Mouse (Mus musculus) frontal cortex, postnatal 14 days (tissue): ENCODE data around the gene Dnttip2.

Source experiments
- DNase-seq, 2 experiments: peaks; one replicate each; pipeline ENCODE4 v3.0.0; 2022; ENCODE audit warnings: low spot score in 2 of 2

Dnttip2 gene

DNA sequence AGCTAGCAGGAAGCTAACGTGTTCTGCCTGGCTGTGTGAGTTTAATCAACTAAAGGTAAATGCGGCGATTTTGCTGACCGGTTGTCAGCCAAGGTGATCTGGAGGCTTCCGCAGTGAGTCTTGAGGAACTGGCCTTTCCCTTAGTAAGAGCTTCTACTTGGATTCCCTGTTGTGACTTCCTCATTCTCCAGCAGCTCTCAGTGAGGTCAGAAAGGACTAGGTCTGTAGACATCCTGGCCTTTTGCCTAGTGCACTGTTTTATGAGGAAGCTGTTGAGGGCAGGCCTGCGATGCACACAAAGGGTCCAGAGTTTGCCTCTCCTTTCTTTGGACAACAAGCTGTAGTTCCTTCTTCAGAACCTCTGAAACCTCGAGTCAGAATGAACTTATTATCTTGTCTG, 16.5 kb downstream of the Dnttip2 start:
- DNase-seq, result no peak

DNA sequence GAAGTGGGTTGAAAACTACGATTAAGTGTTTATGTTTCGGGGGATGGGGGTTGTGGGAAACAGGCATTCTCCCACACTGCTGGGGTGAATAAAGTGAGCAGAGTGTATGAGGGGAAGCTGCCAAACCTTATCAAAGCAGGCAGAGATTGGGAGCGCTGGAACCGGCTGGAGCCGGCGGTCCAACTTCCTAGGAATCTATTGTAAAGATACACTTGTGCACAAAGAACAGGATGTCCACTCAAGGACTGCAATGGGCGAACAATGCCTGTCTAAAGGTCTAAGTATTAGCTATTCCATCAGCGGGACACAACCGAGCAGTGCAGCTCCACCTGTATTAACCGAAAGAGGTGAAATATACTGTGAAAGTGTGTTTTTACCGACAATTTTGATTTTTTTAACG, 17.6 kb downstream of the Dnttip2 start:
- DNase-seq, result no peak

DNA sequence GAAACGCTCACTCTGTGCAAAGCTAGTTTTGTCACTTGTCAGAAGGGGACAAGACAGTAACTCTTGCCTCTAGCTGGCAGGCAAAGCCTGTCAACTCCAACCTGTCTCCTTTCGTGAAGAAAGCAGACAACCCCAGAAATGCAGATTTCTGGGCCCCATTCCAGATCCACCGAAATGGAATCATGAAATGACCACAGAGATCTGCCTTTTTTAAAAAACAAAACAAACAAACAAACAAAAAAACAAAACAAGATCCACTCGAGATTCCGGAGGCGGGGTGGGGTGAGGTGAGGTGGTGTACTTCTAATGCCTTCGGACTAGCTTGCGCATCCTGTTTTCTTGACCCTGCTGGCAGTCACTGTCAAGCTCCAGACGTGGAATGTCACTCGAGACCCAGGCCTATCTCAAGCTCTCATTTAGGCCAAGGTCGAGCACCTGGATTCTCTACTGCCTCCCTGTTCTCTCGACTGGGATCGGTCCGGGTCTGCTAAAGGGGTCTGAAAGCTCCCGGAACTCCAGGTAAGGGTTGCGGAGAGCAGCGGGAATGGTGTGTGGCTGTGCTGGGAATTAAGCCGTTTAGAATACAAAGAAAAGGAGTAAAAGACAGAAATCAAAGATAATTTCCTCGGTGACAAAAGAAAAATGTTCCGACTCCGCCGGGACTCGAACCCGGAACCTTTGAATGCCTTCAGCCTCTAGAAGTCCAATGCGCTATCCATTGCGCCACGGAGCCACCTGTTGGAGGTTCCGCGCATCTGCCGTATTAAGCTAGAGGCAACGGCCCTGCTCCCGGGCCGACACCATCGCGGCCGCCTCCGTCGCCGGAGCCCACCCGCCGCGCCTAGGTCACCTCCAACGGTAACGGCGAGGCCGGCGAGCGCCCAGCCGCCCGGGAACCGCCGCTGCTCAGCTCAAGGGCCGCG, 18.4 kb downstream of the Dnttip2 start:
- peak; percentile 85 to 87 for DNase-seq

DNA sequence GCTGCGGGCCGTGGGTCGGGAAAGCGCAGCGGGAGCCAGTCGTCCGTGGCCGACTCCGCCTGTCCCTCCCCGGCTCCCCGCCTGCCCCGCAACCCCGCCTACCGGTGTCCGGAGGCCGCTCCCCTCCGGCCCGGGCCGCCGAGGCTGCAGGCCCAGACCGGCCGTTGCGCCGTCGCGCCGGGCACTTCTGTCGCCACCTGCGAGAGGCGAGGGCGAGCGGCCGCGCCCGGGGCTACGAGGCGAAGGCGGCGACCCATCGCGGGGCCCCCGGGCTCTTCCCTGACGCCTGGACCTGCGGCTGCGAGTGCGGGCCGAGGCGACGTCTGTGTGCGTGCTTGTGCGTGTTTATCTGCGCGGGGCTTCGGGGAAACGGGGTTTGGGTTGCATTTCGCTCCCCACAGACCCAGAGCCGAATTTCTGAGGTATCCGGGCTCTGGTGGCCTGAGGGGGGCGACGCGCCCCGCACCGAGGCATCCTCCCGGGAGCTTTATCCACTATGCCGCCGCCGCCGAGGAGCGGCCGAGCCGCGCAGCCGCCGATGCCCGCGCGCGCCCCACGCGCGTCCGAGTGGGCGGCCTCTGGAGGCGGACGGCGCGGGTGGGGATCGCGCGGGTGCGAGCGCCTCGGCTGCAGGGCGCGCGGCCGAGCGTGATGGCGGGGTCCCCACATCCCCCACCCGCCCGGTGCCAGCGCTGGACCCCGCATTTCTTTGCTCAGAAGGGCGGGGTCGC, 19.2 kb downstream of the Dnttip2 start:
- peak in 1 of 2 experiments; percentile 38 for DNase-seq

DNA sequence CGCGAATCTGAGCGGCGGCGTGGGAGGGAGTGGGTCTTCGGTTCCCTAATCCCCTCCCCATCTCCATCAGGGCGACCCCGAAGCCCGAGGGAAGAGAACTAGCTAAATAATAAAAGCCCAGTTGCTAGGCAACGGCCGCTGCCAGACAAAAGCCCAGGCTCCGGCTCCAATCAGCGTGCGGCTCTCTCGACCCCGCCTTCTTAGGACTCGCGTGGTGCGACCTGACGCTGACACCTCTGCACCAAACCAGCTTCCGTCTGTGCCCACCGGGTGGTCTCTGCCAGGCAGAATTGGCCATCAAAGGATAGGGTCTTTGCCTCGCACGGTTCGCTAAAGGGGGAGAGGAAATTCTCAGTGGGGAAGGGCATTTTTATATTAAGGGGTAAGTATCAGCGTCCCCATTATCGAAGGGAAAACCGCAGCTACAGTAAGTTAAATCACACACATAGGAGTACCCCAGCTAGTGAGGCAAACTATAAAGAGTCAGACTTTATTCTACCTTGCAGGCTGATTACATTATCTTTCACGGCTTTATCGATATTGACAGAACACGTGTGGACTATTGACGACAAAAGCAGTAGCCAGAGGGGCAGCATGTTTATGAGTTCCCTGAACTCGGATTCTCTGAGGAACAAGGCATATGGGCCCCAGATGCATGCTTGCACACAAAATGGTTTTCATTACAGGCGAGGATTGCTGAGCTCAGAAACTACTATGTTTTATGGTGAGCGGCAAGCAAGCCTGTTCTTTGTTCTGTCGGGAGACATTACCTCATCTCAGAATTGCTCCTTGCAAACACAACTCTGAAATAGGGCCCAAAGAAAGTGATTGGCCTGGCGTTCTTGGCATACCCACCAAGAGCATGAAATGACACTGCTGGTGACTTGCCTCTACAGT, 20.0 kb downstream of the Dnttip2 start, which contains the start of gene Bcar3:
Bcar3 (plus strand) TSS at position 183 of the 897 bp plus-strand sequence.
- DNase-seq, result peak; percentile 90 to 92

DNA sequence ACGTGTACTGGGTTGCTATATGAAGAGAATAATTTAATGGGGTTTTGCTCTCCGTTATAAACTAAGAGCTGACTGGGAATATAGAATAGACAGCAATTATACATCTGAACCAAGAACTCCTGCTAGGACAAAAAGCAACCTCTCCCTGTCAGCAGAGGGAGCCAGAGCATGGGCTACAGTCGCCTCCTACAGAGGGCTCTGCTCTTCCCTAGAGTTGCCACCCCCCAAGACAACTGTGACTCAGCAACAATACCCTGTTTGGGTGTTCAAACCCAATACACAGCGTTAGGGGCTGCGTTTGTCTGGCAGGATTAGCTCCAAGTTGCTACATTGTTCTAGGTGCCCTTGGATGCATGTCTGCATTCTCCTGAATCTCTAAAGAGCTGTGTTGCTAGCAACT, 21.3 kb downstream of the Dnttip2 start:
- DNase-seq, result peak in 1 of 2 experiments; percentile 47

DNA sequence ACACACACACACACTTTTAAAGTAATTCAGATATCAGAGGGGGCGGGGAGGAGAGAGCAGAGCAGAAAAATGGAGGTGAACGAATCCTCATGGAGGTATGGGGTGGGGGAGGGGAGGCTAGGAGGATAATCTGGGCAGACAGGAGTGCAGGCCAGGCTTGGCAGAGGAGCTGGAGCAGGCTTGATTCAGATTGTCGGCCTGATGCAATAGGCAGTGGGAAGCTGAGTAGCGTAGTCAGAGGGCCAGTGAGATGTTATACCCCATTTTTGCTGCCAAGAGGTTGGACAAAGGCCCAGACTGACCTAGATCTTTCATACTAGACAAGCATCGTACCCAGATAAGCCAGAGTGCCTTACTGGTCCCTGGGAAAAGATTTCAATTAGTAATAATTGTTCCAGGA, 22.8 kb downstream of the Dnttip2 start:
- no peak for DNase-seq

DNA sequence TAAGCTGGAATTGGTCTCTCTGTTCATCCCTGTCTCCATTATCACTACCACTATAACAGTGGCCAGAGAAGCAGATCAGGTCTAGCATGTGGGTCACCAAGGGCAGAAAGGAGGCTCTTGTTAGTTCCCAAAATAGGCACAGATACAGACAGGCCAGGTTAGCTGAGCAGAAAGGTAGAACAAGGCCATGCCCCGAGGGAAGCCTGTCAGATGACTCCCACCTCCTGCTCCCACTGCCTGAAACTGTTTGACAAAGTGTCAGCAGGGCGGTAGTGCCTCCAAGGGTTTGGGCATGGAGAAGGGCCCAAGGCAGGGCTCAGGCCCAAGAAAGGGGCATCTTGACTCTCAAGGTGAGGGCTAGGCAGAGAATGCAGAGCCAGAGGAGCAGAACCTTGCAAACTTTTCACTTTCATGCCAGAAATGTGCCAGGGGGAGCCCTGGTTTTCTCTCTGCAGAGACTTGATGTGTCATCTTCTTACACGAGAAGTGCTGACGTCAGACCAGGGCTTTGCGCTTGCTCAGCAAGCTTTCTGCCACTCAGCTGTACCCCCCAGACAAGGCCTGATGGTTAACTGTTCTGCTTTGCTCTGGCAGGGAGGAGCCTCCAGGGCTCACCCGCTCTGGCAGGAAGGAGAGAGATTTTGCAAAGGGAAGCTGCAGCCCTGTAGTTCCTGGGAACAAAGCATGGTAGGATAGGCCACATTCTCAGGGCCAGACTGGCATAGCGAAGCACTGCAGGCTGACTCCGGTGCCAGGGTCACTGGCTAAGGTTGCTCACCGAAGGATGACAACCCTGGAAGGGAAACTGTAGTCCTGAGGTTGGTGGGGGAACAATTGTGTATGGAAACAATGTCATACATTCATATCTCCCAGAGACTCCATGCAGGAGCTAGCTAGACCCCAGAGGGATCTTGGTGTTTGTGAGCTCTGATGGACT, 27.1 kb downstream of the Dnttip2 start:
- DNase-seq, result peak; percentile 65 to 80

DNA sequence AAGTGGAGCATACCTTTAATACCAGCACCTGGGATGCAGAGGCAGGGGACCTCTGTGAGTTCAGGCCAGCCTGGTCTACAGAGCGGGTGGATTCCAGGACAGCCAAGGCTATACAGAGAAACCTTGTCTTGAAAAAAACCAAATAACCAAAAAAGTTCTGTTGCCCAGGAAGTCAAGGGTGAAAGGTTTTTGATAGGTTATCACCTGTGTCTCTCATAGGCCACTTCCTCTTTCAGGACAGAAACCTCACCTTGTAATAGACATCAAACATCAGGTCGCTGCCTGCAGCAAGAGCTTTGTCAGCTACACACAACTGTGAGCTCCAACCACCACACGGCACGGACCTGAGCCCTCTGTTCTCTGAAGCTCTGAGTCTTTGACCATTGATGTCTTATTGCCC, 30.4 kb downstream of the Dnttip2 start:
- no peak for DNase-seq

DNA sequence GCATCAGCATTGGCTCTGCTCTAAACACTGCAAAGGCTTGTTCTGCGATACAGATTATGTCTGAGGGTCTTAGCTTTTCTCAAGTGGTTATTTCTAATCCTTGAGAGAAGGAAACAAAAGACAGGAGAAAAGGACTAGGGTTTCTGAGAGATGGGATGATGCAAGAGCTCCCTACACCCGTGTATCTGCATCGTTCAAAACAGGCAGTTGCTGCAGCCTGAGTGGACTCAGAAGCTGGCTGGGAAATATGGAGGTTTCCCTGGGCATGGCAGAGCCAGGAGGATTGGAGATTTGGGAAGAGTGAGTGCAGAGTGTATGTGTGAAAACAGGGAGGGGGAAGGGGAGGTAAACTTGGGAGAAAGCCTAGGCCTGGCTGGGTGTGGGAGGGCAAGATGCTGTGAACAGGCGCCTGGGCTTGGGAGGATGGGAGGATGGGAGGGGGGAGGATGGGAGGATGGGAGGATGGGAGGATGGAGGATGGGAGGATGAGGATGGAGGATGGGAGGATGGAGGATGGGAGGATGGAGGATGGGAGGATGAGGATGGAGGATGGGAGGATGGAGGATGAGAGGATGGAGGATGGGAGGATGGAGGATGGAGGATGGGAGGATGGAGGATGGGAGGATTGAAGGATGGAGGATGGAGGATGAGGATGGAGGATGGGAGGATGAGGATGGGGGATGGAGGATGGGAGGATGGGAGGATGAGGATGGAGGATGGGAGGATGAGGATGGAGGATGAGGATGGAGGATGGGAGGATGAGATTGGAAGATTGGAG, 33.9 kb downstream of the Dnttip2 start:
- no peak for DNase-seq

DNA sequence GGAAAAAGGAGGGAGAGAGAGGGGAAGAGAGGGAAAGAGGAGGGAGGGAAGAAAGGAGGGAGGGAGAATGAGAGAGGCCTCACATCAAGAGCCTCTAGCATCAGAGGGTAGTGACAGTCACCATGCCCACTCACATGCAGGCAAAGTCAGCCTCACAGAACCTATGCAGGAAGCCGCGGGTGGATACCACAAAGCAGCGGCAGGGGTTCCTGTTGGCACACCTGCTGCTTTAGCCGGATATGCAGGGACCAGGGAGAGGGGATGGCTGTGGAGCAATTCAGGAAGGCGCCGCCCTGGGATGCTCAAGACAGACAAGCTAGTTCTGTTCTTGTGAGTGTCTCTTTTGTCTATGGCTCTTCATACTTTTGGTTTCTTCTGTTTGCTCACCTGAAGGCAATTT, 34.8 kb downstream of the Dnttip2 start:
- no peak for DNase-seq

DNA sequence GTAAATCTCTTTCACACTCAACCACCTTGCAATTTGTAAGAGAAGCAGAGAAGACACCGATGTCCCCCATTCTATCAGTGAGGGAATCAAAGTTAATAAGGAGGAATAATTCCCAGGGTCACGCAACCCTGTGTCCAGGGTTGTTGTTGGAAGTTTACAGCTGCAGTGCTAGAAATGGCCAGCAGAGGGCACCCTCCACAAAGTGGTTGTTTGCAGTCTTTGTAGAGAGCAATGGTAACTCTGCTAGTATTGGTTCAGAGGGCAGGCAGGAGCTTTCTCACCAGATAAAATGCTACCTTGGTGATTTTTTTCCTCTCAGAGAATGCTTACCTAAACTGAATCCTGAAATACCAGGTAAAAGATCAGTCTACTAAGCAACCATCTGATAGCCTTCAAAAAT, 37.9 kb downstream of the Dnttip2 start:
- peak; percentile 44 to 86 for DNase-seq

DNA sequence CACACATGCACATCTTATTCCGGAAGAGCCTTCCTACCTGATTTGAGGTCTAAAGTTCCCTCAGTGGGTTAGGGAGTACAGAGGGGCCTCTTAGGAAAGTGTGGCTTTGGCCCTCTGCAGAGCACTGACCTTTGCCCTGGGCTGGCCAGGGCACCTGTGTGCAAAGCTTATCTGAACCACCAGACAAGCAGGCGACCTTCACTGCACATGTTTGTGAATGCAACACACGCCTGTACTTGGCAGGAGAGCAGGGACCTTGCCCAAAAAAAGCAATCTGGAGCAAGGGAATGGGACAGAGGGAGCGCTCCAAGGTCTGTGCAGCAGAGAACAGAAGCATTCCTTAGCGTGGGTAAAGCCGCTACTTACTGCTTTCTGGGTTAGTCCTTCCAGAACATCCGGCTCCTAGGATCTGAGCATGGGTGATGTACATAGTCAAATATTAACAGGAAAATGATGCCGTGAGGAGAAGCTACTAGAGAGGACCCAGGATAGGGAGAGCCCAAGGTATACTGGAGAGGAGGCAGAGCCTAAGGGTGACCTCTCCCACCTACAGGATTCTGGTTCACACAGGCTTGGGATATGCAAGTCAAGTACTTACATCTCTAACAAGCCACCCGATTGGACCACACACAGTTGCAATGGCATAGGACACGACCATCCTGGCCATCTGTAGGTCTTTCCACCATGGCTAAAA, 38.9 kb downstream of the Dnttip2 start:
- no peak for DNase-seq

DNA sequence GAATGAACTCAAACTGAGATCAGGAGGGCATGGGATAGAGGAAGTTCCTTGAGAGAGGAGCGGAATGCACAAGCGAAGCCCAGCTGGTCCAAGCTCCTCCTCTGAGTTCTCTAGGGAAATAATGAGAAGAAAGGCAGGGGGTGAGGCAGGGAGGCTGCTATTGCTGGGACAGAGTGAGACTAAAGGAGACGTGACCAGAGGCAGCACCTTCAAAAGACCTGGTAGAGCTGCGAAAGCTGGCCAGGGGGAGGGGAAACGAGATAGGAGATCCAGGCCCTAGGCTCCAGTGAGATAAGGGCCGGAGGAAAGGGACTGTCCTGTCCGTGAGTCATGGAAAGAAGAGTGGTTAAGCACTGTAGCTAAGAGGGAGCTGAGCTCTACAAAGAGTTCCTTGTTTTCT, 39.7 kb downstream of the Dnttip2 start:
- no peak for DNase-seq

DNA sequence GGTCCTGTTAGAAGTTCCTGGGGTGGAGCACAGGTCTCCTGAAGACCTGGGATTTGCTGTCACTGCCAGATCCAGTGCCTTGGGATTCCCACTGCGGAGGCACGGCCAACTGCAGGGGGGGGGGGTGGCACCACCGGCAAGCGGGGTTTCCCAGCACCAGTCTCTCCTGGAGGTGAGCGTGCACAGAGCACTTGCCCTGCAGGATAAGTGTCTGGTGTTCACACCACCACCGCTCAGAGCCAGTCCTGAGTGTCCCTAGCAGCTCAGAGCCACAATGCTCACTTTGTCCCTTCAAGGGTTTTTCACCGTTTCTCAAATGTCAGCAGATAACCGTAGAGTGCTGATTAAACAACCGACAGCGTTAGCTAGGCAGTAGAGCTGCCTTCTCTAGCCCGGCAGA, 42.4 kb downstream of the Dnttip2 start:
- DNase-seq, result no peak

DNA sequence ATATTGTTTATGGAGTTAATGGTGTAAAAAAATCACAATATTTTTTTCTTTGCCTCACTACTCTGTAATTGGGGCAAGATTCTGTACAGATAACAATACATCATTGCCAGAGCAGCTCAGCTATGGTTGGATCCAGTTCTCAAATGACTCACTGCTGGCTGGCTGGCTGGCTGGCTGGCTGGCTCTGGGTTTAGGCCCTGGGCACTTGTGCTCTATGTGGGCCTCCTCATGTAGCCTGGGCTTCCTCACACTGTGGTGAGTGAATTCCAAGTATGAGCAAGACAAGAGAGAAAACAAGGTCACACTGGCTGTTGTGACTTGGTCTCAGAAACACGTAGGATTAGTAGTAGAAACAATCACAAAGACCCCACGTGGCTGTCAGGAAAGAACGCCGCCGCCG, 43.2 kb downstream of the Dnttip2 start:
- no peak for DNase-seq

DNA sequence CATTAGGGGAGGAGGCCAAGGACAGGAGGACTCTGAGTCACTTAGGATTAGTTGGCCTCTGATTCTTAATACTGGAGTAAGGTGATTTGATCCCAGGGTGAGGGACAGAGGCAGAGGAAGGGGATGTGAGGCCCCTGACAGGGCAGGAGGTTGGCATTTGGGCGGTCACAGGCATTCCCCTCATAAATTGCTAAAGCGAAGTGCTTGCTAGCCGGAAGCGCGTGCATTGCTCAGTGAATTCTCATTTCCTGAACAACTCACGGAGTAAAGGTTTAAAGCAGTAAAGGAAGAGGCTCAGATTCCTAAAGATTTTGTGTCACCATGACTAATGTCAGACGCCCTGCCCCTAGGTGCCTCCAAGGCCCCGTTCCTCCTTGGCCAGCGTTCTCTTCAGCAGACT, 48.0 kb downstream of the Dnttip2 start:
- DNase-seq, result no peak

DNA sequence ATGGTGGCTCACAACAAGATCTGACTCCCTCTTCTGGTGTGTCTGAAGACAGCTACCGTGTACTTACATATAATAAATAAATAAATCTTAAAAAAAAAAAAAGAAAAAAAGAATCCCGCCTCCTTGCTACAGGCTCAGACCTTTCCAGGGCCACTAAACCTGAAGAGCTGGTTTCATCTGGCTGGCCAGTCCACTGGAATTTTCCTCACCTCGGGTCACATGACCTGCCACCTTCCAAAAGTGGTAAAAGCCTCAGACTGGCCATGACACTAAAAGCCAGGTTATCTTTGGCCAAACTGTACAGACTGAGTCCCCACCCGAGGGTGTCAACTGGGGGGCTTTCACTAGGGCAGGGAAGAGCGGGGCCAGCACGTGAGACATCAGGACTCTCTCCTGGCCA, 49.7 kb downstream of the Dnttip2 start:
- DNase-seq, result no peak

DNA sequence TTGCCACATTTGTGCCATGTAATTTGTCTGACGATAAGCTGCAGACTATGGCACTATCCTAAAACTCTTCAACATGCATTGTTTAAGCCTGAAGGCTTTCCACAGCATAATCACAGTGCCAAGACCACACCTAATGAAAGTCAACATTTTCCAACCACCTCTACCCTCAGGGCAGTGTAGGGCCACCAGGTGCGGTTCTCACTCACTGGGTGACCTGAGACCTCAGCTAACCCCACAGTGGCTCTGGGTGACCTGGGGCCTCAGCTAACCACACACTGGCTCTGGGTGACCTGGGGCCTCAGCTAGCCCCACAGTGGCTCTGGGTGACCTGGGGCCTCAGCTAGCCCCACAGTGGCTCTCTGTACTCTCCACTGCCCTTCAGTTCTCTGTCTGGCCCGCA, 50.3 kb downstream of the Dnttip2 start:
- no peak for DNase-seq
